Mouse (Mus musculus): ENCODE measurements around the gene Smarcd1. TPM values are rescaled to one million over a fixed set of nuclear protein-coding genes. Genes with fewer than 3 reads are reported as not detected.

Smarcd1 gene
- total RNA-seq, 2 experiments from 2014 or later, result 28.0 to 29.8 TPM

DNA sequence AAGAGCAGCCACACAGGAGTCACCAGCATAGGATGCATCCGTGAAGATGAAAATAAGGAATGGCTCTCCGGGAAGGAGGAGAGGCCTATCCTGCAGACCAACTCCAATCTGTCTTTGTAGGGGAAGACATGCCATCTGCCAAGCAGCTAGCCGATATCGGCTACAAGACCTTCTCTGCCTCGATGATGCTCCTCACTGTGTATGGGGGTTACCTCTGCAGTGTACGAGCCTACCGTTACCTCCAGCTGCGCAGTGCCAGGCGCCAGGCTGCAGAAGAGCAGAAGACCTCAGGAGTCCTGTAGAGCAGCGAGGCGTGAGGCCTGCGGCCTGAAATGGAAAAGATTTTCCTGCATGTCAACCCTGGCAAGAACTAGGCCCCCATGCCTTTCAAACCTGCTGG is 25.6 kb downstream of the Smarcd1 start:
- no peak for ATAC-seq (replicated peaks; ENCODE audit: poor library complexity, severe bottlenecking)

DNA sequence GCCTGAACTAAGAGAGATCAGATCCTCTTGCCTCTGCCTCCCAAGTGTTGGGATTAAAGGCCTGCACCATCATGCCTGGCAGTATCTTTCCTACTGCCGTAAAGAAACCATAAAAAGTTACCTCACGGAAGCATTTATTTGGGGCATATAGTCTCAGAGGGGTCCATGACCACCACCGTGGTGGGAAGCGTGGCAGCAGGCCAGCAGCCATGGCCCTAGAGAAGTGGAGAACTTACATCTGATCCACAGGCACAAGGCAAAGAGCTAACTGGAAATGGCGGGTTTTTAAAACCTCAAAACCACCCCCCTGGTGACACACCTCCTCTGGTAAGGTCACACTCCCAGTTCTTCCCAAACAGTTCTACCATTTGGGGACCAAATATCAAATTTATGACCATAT is 26.3 kb downstream of the Smarcd1 start:
- no peak for ATAC-seq (replicated peaks; ENCODE audit: poor library complexity, severe bottlenecking)

DNA sequence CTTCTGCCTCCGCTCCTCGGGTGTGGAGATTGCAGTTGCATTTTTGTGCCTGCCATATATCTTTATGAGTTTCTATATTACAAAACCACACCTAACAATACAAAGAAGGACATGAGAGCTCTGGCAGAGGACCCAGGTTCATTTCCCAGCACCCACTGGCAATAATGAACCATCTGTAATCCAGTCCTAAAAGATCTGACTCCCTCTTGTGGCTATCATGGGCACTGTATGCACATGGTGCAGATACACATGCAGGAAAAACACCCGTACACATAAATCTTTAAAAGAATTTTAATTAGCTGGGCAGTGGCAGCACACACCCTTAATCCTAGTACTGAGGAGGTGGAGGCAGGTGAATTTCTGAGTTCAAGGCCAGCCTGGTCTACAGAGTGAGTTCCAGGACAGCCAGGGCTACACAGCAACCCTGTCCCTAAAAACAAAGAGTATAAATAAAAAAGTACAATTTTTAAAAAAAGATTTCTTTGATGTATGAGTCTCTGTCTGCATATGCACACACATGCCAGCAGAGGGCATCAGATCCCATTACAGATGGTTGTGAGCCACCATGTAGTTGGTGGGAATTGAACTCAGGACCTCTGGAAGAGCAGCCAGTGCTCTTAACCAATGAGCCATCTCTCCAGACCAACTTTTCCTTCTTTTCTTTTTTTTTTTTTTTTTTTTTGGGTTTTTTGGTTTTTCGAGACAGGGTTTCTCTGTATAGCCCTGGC is 27.3 kb downstream of the Smarcd1 start:
- no peak for ATAC-seq (replicated peaks; ENCODE audit: poor library complexity, severe bottlenecking)

DNA sequence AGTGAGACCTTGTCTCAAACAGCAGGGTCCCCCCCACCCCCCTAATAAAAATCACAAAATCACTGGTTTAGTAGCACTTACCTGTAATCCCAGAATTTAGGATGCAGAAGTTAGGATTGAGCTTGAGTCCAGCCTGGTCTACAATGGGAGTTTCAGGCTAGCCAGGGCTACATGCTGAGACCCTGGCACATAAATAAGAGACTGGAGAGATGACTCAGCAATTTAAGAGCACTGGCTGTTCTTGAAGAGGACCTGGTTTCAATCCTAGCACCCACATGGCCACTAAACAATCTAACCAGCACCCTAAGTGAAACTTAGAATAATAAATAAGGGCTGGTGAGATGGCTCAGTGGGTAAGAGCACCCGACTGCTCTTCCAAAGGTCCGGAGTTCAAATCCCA is 29.2 kb downstream of the Smarcd1 start:
- no peak for ATAC-seq (replicated peaks; ENCODE audit: poor library complexity, severe bottlenecking)

DNA sequence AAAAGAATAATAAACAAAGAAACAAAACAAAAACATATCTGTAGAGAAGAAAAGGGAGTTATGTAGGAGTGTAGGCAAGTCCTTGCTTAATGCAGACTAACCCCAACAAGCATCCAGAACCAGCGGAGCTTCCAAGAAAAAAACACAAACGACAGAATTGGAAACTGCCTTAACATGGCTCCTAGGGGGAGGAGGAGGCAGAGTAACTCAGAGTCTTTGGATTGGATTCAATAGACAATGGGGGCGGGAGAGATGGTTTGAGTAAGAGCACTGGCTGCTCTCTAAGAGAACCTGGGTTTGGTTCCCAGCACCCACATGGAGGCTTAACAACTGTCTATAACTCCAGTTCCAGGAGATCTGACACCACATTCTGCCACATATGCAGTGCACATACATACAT is 29.7 kb downstream of the Smarcd1 start:
- no peak for ATAC-seq (replicated peaks; ENCODE audit: poor library complexity, severe bottlenecking)

DNA sequence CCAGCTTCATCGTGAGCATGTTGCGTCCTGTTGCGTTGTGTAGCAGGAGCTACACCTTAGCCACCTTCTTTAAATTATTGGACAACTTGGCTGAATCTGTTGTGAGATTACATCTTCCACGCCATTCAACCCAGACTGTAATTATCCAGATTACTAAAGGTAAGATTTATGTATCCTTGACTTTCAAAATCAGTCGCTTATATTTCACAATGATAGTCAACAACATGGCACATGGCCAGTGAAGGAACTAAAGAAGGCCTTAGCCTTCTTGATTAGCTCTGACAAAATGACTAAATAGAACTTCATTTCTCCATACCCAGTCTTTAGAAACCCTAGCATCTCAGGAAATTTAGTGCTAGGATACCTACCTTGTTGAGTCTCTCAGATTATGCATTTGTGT is 31.3 kb downstream of the Smarcd1 start:
- ATAC-seq (replicated peaks; ENCODE audit: poor library complexity, severe bottlenecking), result no peak

DNA sequence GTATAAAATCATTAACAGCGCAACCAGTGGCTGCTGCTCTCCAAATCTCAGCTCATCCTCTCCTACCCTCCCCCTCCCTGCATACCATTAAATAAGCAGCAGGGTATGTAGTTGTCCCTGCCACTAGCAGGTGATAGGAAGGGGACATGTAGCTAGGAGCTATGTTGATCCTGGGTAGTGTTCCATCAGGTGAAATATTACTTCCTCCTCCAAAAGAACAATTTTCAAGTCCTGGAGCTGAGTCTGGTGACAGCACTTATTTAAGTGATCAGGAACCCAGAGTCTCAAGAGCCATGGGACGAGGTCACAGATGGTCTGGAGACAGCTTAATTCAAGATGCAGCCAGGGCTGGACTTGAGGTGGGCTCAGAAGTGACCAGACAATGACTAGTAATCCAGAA is 33.7 kb downstream of the Smarcd1 start:
- ATAC-seq (replicated peaks; ENCODE audit: poor library complexity, severe bottlenecking), result no peak

DNA sequence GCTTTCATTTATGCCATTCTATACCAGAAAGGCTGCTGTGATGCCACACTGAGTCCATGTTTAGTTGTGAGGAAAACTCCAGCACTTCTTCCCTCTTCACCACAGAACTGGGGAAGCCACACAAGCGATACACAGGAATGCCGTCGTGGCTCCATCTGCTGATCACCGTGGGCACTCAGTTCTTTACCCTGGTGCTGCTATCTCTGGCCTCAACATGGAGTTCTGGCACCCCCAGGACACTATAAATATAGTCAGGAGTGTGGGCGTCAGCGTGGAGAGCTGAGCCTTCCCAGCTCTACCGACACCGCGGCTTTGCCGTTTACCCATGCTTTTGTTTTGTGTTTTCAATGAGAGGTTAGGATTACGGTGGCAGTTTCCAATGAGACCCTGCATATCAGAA is 34.7 kb downstream of the Smarcd1 start:
- no peak for ATAC-seq (replicated peaks; ENCODE audit: poor library complexity, severe bottlenecking)

DNA sequence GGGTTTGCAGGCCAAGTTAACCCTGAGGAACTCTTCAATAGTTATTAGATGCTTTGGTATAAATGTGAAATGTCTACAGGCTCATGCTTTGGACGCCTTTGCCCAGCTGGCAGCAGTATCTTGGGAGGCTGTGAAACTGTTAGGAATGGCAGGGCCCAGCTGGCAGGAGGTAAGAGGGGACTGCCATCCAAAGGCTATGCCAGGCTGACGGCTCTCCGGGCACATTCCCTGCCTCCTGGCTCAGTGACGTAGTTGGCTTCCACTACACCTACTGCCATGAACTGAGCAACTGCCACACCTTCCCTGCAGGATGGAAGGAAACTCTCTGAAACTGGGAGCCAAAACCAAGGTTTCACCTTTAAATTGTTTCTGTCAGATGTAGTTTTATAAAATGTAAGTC is 38.3 kb downstream of the Smarcd1 start:
- ATAC-seq (replicated peaks; ENCODE audit: poor library complexity, severe bottlenecking), result no peak

DNA sequence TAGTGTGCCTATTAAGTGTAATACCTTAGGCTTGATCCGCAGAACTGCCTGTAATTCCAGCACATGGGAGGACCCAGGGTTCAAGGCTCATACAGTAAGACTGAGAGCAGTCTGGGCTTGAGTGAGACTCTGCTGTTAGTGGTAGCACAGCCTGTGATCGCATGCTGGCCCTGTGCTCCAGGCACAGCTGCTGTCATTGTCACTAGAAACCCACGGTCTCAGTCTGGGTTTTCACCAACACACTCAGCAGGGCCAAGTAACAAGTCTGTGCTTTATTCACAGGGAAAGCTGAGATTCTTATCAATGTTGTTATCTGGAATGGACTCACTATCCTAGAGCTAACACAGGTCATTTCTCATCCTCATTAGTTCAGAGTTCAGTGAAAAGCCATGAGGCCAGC is 52.3 kb downstream of the Smarcd1 start:
- no peak for ATAC-seq (replicated peaks; ENCODE audit: poor library complexity, severe bottlenecking)

Other genes starting within 250 kb of the Smarcd1 start
- 5.0 and 13.4 TPM in 2 replicates for gene Nckap5l, start 244.4 kb upstream of the Smarcd1 start, total RNA-seq (2014; fragmentation: Nextera tagmentation)
- gene Nckap5l, start 244.4 kb upstream of the Smarcd1 start, total RNA-seq (2017), result 0.26 and 7.5 TPM in 2 replicates
- gene Bcdin3d, start 227.4 kb upstream of the Smarcd1 start, total RNA-seq (2014; fragmentation: Nextera tagmentation), result 3.1 and 3.6 TPM in 2 replicates
- gene Bcdin3d, start 227.4 kb upstream of the Smarcd1 start, total RNA-seq (2017), result 2.9 and 4.2 TPM in 2 replicates
- not detected in 2 replicates for gene Faim2, start 174.0 kb upstream of the Smarcd1 start, total RNA-seq (2014; fragmentation: Nextera tagmentation)
- 0.17 TPM in 1 of 2 replicates, not detected in the other for gene Faim2, start 174.0 kb upstream of the Smarcd1 start, total RNA-seq (2017)
- not detected in 2 replicates for gene Aqp2, start 123.1 kb upstream of the Smarcd1 start, total RNA-seq (2014; fragmentation: Nextera tagmentation)
- not detected in 2 replicates for gene Aqp2, start 123.1 kb upstream of the Smarcd1 start, total RNA-seq (2017)
- not detected in 2 replicates for gene Aqp5, start 111.3 kb upstream of the Smarcd1 start, total RNA-seq (2014; fragmentation: Nextera tagmentation)
- gene Aqp5, start 111.3 kb upstream of the Smarcd1 start, total RNA-seq (2017), result not detected in 2 replicates
- not detected in 2 replicates for gene Aqp6, start 100.7 kb upstream of the Smarcd1 start, total RNA-seq (2014; fragmentation: Nextera tagmentation)
- gene Aqp6, start 100.7 kb upstream of the Smarcd1 start, total RNA-seq (2017), result not detected in 2 replicates
- 47.0 and 75.5 TPM in 2 replicates for gene Racgap1, start 50.5 kb upstream of the Smarcd1 start, total RNA-seq (2014; fragmentation: Nextera tagmentation)
- 76.4 and 80.0 TPM in 2 replicates for gene Racgap1, start 50.5 kb upstream of the Smarcd1 start, total RNA-seq (2017)
- not detected in 2 replicates for gene Asic1, start 31.8 kb upstream of the Smarcd1 start, total RNA-seq (2014; fragmentation: Nextera tagmentation)
- not detected in 2 replicates for gene Asic1, start 31.8 kb upstream of the Smarcd1 start, total RNA-seq (2017)
- not detected in 2 replicates for gene Gm17349, start 3.4 kb downstream of the Smarcd1 start, total RNA-seq (2014; fragmentation: Nextera tagmentation)
- gene Gm17349, start 3.4 kb downstream of the Smarcd1 start, total RNA-seq (2017), result not detected in 2 replicates
- 0.68 and 0.86 TPM in 2 replicates for gene Gpd1, start 15.4 kb downstream of the Smarcd1 start, total RNA-seq (2014; fragmentation: Nextera tagmentation)
- gene Gpd1, start 15.4 kb downstream of the Smarcd1 start, total RNA-seq (2017), result 0.10 and 0.34 TPM in 2 replicates
- gene Cox14, start 23.5 kb downstream of the Smarcd1 start, total RNA-seq (2014; fragmentation: Nextera tagmentation), result 57.0 and 57.1 TPM in 2 replicates
- 38.9 and 47.3 TPM in 2 replicates for gene Cox14, start 23.5 kb downstream of the Smarcd1 start, total RNA-seq (2017)
- gene Cers5, start 70.8 kb downstream of the Smarcd1 start, total RNA-seq (2014; fragmentation: Nextera tagmentation), result 34.8 and 58.3 TPM in 2 replicates
- 17.9 and 24.5 TPM in 2 replicates for gene Cers5, start 70.8 kb downstream of the Smarcd1 start, total RNA-seq (2017)
- gene Lima1, start 173.3 kb downstream of the Smarcd1 start, total RNA-seq (2014; fragmentation: Nextera tagmentation), result 3.5 and 13.8 TPM in 2 replicates
- gene Lima1, start 173.3 kb downstream of the Smarcd1 start, total RNA-seq (2017), result 3.0 and 7.2 TPM in 2 replicates